Mouse (Mus musculus) embryonic facial prominence, embryonic 11.5 days (tissue): ENCODE measurements at regions not wholly inside any gene's neighbourhood (a gene's known extent, or its start where the extent isn't known, plus 50 kb on each side); places are given as distances from the start of the nearest gene placed in this dataset.

Experiments used
- ATAC-seq: fragments of 200-750 bp; cut with Nextera tagmentation; replicated peaks from 2 replicates; pipeline ENCODE4 v1.8.0; 2017; ENCODE audit warnings: low read depth; ENCODE audit not compliant: insufficient number of reproducible peaks, low FRiP score, low TSS enrichment
- DNase-seq: peaks from one replicate; pipeline ENCODE4 v3.0.0-alpha.2; 2015; ENCODE audit warnings: low spot score
- H3K27ac ChIP-seq: fragments of 300-500 bp; sonication (generic); replicated peaks from 2 replicates; pipeline ENCODE4 v1.5.1; 2014; ENCODE audit warnings: mild to moderate bottlenecking, low read depth, low read length, control low read depth
- H3K27me3 ChIP-seq: fragments of 300-500 bp; sonication (generic); 2 replicates; pipeline ENCODE4 v1.6.1; 2014; ENCODE audit warnings: mild to moderate bottlenecking, low read length, moderate library complexity, mixed read lengths; ENCODE audit not compliant: control insufficient read depth, insufficient read depth
- H3K36me3 ChIP-seq: fragments of 300-500 bp; sonication (generic); replicated peaks from 2 replicates; pipeline ENCODE4 v1.6.1; 2014; ENCODE audit warnings: low read depth, mild to moderate bottlenecking, low read length, moderate library complexity, mixed read lengths; ENCODE audit not compliant: control insufficient read depth, insufficient read depth
- H3K4me1 ChIP-seq: fragments of 300-500 bp; sonication (generic); 2 replicates; pipeline ENCODE4 v1.6.1; 2014; ENCODE audit warnings: low read length, mixed read lengths; ENCODE audit not compliant: control insufficient read depth, insufficient read depth
- H3K4me2 ChIP-seq: fragments of 300-500 bp; sonication (generic); 2 replicates; pipeline ENCODE4 v1.6.1; 2014; ENCODE audit warnings: low read depth, mild to moderate bottlenecking, control low read depth, low read length, moderate library complexity
- H3K4me3 ChIP-seq: fragments of 300-500 bp; sonication (generic); 2 replicates; pipeline ENCODE4 v1.5.1; 2014; ENCODE audit warnings: low read depth, low read length, control low read depth
- H3K9ac ChIP-seq: fragments of 300-500 bp; sonication (generic); replicated peaks from 2 replicates; pipeline ENCODE4 v1.6.1; 2014; ENCODE audit warnings: mild to moderate bottlenecking, control low read depth, low read length
- H3K9me3 ChIP-seq: fragments of 300-500 bp; sonication (generic); replicated peaks from 2 replicates; pipeline ENCODE4 v1.6.1; 2016; ENCODE audit warnings: mild to moderate bottlenecking, low read length, inconsistent platforms, mixed read lengths; ENCODE audit not compliant: control insufficient read depth
- WGBS: fragments of 180-500 bp; shearing (Covaris S2); extraction: QIAGEN DNeasy Blood & Tissue Kit; methylation state at CpG from one replicate; pipeline ENCODE4 v1.1.7; 2014; 5-methylcytosine and 5-hydroxymethylcytosine counted together

DNA sequence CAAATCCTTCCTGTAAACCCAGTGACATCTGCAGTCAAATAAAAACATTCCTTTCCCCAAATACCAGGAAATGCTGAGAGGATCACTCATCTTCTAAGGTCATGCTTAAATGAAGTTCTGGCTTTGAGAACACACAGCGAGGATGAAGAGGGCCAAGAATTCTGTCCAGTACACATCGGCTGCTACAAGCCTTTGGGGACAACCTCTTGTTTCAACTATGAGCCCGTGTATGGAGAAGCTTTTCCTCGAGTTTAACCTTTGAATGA is 334.9 kb upstream of the Ddhd1 start:
- no peak overlapping the region for H3K9ac ChIP-seq
- no peaks in the 10 kb centered on the region for H3K27me3 ChIP-seq
- no peak for DNase-seq
- no peaks in the 10 kb centered on the region for H3K4me1 ChIP-seq
- no peak for ATAC-seq
- no peak overlapping the region for H3K4me2 ChIP-seq
- WGBS, result 55% methylated on average over 4 of the region's 4 CpGs
- H3K27ac ChIP-seq, result no peak overlapping the region
- no peaks in the 10 kb centered on the region for H3K9me3 ChIP-seq
- no peaks in the 10 kb centered on the region for H3K36me3 ChIP-seq
- H3K4me3 ChIP-seq, result no peak overlapping the region

DNA sequence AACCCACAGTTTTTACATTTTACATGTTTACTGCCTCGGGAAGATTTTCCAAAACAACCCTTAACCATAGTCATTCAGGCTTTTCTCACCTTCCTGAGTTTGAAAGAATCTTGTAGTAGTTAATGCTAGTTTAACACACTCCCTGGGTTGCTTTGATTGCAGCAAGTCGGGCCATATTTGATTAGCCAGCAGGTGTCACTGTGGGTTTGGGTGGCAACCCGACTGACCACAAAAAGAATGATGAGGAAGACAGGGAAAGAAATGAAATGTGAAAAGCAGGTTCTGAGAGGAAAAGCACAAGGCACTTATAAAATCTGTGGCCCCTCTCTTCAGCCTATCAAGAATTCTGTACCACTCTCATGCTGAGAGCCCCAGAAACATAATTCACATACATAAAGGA is 335.7 kb upstream of the Ddhd1 start:
- 8% methylated on average over 3 of the region's 3 CpGs for WGBS
- Histone ChIP-seq H3K27me3 (no peaks in the 10 kb centered on the region), H3K27ac (no peak overlapping the region), H3K4me2 (no peak overlapping the region), H3K9ac (no peak overlapping the region), H3K4me3 (no peak overlapping the region), H3K36me3 (no peaks in the 10 kb centered on the region), H3K4me1 (no peaks in the 10 kb centered on the region), H3K9me3 (no peaks in the 10 kb centered on the region)
- DNase-seq (peak; percentile 78), ATAC-seq (no peak)

DNA sequence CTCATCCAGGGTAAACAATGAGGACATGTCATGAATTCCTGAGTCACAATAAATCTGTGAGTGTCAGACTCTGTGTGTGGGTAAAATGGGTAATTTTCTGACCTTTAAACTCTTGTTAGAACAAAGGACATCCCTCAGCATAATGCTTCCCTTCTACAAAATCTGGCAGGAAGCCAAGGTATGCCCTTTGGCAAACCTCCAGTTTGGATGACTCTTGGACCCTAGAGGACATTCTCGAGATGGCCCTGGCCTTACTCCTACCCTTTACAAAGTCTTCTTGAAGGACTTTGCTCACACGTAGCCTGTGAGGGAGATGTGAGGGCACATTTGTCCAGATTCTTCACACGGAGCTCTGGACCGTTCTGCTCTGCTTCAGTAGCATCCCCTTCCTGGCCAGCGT is 338.8 kb upstream of the Ddhd1 start:
- DNase-seq, result peak; percentile 51
- Histone ChIP-seq H3K9me3 (no peaks in the 10 kb centered on the region), H3K4me3 (no peak overlapping the region), H3K27me3 (no peaks in the 10 kb centered on the region), H3K9ac (no peak overlapping the region), H3K4me1 (no peaks in the 10 kb centered on the region), H3K36me3 (no peaks in the 10 kb centered on the region), H3K4me2 (no peak overlapping the region), H3K27ac (no peak overlapping the region)
- no peak; the same call in 1 of the 2 replicates for ATAC-seq
- WGBS, result 56% methylated on average over 5 of the region's 5 CpGs

DNA sequence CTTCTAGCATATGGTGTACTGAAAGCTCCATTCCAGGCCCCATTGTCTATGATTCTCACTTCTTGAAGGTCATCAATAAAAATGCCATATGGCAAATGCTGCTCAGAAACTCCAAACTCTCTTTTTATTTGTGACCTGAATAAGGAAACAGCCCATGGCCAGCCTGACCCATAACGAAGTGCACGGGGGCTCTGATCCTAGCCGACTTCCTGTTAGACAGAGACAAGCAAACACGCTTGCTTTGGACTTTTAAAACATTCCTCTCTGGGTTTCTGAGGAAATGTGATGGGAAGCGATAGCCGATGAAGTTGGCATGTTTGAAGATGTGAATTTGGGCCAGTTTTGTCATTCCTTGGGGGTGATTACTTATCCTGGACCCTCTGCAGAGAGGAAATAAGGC is 346.1 kb upstream of the Ddhd1 start:
- DNase-seq (no peak), ATAC-seq (no peak)
- Histone ChIP-seq H3K4me3 (no peak overlapping the region), H3K27ac (no peak overlapping the region), H3K9ac (no peak overlapping the region), H3K36me3 (no peaks in the 10 kb centered on the region), H3K27me3 (no peaks in the 10 kb centered on the region), H3K9me3 (no peaks in the 10 kb centered on the region), H3K4me2 (no peak overlapping the region), H3K4me1 (no peaks in the 10 kb centered on the region)
- WGBS, result 80% methylated on average over 6 of the region's 6 CpGs

DNA sequence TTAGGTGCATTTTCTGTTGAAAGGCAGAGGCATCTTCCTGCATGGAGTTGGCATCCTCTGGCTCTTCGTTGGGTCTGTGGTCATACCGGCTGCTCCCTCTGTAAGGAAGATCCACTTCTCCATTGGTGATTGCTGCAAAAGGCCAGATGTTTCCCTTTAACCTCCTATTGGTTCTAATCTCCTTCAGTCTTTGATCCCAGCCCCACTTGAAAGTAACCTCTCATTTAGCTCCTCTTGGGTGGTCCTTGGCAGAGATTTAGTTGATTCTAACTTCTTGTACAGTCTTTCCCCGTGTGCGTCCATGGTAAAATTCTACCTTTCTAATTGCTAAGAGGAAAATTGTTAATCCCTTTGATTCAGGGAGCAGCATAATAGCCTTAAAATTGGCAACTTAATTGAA is 347.4 kb upstream of the Ddhd1 start:
- DNase-seq (peak; percentile 77), ATAC-seq (no peak)
- Histone ChIP-seq H3K9me3 (no peaks in the 10 kb centered on the region), H3K4me2 (no peak overlapping the region), H3K27ac (no peak overlapping the region), H3K9ac (no peak overlapping the region), H3K4me3 (no peak overlapping the region), H3K27me3 (no peaks in the 10 kb centered on the region), H3K4me1 (no peaks in the 10 kb centered on the region), H3K36me3 (no peaks in the 10 kb centered on the region)
- WGBS, result 20% methylated on average over 4 of the region's 4 CpGs

DNA sequence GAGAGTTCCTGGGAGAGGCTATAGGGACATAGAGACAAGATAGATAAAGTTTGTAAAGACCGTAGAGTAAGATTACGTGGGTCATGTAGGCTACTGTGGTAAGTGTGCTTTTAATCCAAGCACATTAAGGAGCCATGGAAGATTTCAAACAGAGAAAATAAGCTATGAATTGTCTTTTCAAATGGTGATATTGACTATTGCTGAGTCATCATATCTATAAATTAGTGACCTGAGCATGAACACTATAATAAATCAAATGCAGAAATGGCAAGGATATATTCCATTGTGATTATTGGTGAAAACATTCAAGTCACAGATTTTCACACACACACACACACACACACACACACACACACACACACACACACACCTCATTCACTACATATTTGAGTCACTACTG is 355.3 kb upstream of the Ddhd1 start:
- no peak for DNase-seq
- Histone ChIP-seq H3K9me3 (no peaks in the 10 kb centered on the region), H3K27ac (no peak overlapping the region), H3K36me3 (no peaks in the 10 kb centered on the region), H3K9ac (no peak overlapping the region), H3K27me3 (no peaks in the 10 kb centered on the region), H3K4me1 (no peaks in the 10 kb centered on the region), H3K4me2 (no peak overlapping the region), H3K4me3 (no peak overlapping the region)
- 95% methylated on average over 2 of the region's 2 CpGs for WGBS
- ATAC-seq, result no peak

DNA sequence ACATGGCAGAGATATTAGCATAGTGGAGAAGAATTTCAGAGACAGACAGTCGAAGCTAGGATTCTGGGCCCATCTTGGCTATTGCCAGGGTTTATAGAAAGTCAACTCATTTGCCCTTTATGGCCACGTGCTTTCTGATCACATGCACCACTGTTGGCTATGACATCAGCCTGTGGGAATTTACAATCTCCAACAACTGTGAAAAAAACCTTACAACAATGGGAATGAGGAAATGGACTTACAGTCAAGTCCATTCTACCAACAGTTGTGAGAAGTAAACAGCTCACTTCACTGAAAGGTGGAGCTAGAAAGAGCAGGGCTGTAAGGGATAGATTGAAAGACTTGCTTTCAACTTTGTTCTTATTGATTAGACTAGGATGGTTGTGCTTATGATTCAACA is 356.1 kb upstream of the Ddhd1 start:
- no peak overlapping the region for H3K4me2 ChIP-seq
- no peaks in the 10 kb centered on the region for H3K36me3 ChIP-seq
- H3K4me3 ChIP-seq, result no peak overlapping the region
- H3K27me3 ChIP-seq, result no peaks in the 10 kb centered on the region
- DNase-seq, result no peak
- WGBS, result 66% methylated on average over 2 of the region's 2 CpGs
- no peaks in the 10 kb centered on the region for H3K4me1 ChIP-seq
- no peaks in the 10 kb centered on the region for H3K9me3 ChIP-seq
- H3K27ac ChIP-seq, result no peak overlapping the region
- H3K9ac ChIP-seq, result no peak overlapping the region
- ATAC-seq, result no peak

DNA sequence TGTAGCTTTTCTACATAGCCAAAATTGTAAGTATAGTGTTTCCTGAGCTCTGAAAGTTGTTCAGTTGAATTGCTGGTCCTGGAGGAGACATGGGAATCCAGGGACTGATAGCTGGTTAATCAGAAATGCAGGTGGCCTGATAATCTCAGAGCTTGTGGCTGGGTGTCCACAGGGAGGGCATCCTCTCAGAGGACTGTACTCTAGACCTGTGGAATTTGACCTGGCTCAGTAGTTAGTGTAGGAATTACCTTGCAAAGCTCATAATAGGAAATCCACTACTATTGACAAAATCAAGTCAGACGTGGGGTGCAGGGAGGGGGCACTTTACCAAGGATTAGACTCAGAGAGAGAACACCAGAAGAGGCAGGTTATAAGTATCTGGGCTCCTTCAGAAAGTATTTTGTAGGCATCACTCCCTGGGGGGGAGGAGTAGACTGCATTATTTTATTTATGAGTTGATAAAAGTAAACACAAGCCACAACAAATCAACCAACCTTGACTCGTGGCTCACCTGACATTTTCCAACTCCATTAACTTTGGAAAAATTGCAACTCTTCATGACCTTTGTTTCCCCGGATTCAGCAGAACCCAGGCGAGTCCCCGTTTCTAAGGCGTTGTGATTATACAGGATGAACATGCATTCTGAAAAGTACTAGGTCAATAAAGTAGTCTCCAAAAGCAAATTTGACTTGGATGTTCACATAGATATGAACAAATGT is 357.9 kb upstream of the Ddhd1 start:
- Histone ChIP-seq H3K9ac (no peak overlapping the region), H3K27me3 (no peaks in the 10 kb centered on the region), H3K9me3 (no peaks in the 10 kb centered on the region), H3K36me3 (no peaks in the 10 kb centered on the region), H3K4me3 (no peak overlapping the region), H3K27ac (no peak overlapping the region), H3K4me2 (no peak overlapping the region), H3K4me1 (no peaks in the 10 kb centered on the region)
- DNase-seq (no peak), ATAC-seq (no peak)
- WGBS, result 86% methylated on average over 6 of the region's 6 CpGs
